24 mouse cellular contexts compared by ENCODE assay signal in genomic region chr15:80566696-80567095, GRCm38 (mm10). TPM values are rescaled to one million over a fixed set of nuclear protein-coding genes. Genes with fewer than 3 reads are reported as not detected.
"Had no signal": no experiment of that assay in that cellular context is flagged by ENCODE, and none has a peak within 500 bp of the region (broad histone marks: within the 10 kb centered on the region; RNA-seq: fewer than 3 reads in every experiment).

No protein-coding gene starts in this region.

- ATAC-seq: liver, postnatal 0 days; lung, postnatal 0 days; midbrain, embryonic 16.5 days had no signal

- H3K27me3 ChIP-seq: neural tube, embryonic 13.5 days; neural tube, embryonic 15.5 days; stomach, embryonic 15.5 days had no signal

- H3K27ac ChIP-seq: lung, embryonic 15.5 days; macrophage; midbrain, embryonic 10.5 days; midbrain, embryonic 12.5 days; neural tube, embryonic 13.5 days; neural tube, embryonic 15.5 days; stomach, embryonic 15.5 days had no signal

- H3K36me3 ChIP-seq: lung, embryonic 15.5 days; midbrain, embryonic 10.5 days; midbrain, embryonic 12.5 days; neural tube, embryonic 13.5 days; neural tube, embryonic 15.5 days; stomach, embryonic 15.5 days had no signal

- H3K9ac ChIP-seq: liver, postnatal 0 days; lung, embryonic 15.5 days; midbrain, embryonic 12.5 days; neural tube, embryonic 13.5 days; neural tube, embryonic 15.5 days; stomach, embryonic 15.5 days had no signal

- H3K4me3 ChIP-seq: lung, embryonic 15.5 days; midbrain, embryonic 10.5 days; midbrain, embryonic 12.5 days; myocyte; neural tube, embryonic 13.5 days; neural tube, embryonic 15.5 days; stomach, embryonic 15.5 days had no signal

- DNase-seq: liver, postnatal 0 days; lung, adult 2 months; lung, postnatal 14 days; lung, postnatal 36 days; midbrain, embryonic 14.5 days; retina, postnatal 1 day; right cerebral cortex, adult 18-20 months; right cerebral cortex, postnatal 25 days; right cerebral cortex, postnatal 4 days; spleen, adult 18-20 months; thymus, adult 18-20 months had no signal

- H3K4me1 ChIP-seq: lung, embryonic 15.5 days; midbrain, embryonic 10.5 days; midbrain, embryonic 12.5 days; neural tube, embryonic 13.5 days; neural tube, embryonic 15.5 days; stomach, embryonic 15.5 days had no signal

- H3K9me3 ChIP-seq: lung, embryonic 15.5 days; midbrain, embryonic 10.5 days; midbrain, embryonic 12.5 days; neural tube, embryonic 13.5 days; neural tube, embryonic 15.5 days; stomach, embryonic 15.5 days had no signal

- H3K4me2 ChIP-seq: lung, embryonic 15.5 days; midbrain, embryonic 12.5 days; neural tube, embryonic 13.5 days; neural tube, embryonic 15.5 days; stomach, embryonic 15.5 days had no signal

RNA-seq across cellular contexts. Expression of gene Enthd1, which starts 1.7 kb away (rescaled TPM):
- total RNA-seq: megakaryocyte-erythroid progenitor cell, adult 5-6 weeks had no signal
- polyA plus RNA-seq: liver, postnatal 0 days; lung, adult 2 months; lung, embryonic 15.5 days; lung, postnatal 0 days; macrophage; midbrain, embryonic 10.5 days; midbrain, embryonic 12.5 days; midbrain, embryonic 14.5 days; midbrain, embryonic 16.5 days; myocyte; neural tube, embryonic 11.5 days; neural tube, embryonic 13.5 days; neural tube, embryonic 15.5 days; small intestine, adult 2 months; stomach, embryonic 15.5 days had no signal

RNA-seq across cellular contexts. Expression of gene Grap2, which starts 5.7 kb away (rescaled TPM):
- polyA plus RNA-seq: myocyte had no signal
